Mouse (Mus musculus) ovary, postnatal 10 days (tissue): ENCODE results near the gene Rab26.

Source experiments
- DNase-seq: peaks from one replicate; pipeline ENCODE4 v3.0.0; 2022; ENCODE audit warnings: low spot score

The Rab26 gene

GRCm38 (mm10) chr17:24534160-24534718 lies at the start of gene Rab26:
TSS of gene Rab26 (minus strand) at chr17:24534210.
- no peak for DNase-seq

DNA sequence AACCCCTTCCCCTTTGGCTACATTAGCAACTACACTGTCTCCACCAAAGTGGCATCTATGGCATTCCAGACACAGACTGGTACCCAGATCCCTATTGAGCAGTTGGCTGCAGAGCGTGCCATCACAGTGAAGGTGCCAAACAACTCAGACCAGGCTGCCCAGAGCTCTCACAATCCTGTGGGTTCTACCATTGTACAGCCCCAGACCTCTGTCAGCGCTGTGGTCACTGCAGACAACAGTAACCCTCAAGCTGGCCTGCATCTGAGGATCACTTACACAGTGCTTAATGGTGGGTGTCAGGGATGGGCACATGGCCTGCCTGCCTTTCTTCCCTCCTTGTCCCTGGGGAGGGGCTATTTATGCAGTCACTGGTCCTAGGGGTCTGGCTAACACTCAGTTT lies 46.3 kb upstream of the Rab26 start:
- no peak for DNase-seq

- no peak for DNase-seq
Measured at GRCm38 (mm10) chr17:24579532-24579931, 45.5 kb upstream of the Rab26 start.

DNA sequence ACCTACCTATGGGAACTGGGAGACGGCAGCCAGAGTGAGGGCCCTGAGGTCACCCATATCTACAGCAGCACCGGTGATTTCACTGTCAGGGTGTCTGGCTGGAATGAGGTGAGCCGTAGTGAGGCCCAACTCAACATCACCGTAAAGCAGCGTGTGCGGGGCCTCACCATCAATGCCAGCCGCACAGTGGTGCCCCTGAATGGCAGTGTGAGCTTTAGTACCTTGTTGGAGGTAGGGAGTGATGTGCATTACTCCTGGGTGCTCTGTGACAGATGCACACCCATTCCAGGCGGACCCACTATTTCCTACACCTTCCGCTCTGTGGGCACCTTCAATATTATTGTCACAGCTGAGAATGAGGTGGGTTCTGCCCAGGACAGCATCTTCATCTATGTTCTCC lies 39.8 kb upstream of the Rab26 start:
- no peak for DNase-seq

- DNase-seq = no peak
Measured at GRCm38 (mm10) chr17:24572651-24573245, 38.7 kb upstream of the Rab26 start.

DNA sequence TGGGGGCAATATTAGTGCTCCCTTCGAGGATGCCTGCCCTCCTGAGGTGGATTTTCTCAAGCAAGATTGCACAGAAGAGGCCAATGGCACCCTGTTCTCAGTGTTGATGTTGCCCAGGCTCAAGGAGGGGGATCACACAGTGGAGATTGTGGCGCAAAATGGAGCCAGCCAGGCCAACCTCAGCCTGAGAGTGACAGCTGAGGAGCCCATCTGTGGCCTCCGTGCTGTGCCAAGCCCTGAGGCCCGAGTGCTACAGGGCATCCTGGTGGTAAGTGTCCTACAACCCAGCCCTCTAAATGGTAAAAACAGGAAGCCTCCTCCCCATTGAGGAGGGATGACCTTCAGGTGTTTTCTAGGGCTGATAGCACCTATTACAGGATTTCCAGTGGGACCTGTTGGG lies 35.8 kb upstream of the Rab26 start:
- DNase-seq = no peak

GRCm38 (mm10) chr17:24567034-24567779 lies 33.2 kb upstream of the Rab26 start:
- no peak for DNase-seq

DNA sequence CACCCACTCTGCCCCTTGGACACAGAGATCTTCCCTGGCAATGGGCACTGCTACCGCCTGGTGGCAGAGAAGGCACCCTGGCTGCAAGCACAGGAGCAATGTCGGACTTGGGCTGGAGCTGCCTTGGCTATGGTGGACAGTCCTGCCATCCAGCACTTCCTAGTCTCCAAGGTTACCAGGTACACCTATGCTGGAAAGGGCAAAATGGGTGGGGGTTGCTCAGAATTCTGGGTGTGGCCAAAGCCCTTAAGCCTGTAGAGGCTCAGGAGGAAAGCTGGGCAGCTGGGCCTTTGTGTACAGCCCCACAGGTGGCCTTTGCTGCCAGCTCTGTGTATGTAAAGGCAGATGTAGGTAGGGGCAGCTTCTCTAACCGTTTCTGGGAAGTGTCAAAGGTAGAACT lies 31.8 kb upstream of the Rab26 start:
- no peak for DNase-seq

- DNase-seq = no peak
Measured at GRCm38 (mm10) chr17:24565092-24565491, 31.1 kb upstream of the Rab26 start.

DNA sequence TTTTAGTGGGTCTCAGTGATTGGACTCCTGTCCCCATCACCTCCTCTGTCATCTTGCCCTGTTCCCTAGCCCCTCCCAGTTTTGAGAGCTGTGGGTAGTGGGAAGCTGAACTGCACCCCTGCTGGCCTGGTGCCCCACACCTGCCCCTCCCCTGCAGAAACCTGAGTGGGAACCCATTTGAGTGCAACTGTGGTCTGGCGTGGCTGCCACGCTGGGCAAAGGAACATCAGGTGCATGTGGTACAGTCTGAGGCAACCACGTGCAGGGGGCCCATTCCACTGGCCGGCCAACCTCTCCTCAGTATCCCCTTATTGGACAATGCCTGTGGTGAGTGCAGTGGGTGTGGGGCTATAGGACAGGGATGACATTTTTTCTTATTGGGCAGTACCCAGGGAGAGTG lies 30.4 kb upstream of the Rab26 start:
- DNase-seq = no peak

DNA sequence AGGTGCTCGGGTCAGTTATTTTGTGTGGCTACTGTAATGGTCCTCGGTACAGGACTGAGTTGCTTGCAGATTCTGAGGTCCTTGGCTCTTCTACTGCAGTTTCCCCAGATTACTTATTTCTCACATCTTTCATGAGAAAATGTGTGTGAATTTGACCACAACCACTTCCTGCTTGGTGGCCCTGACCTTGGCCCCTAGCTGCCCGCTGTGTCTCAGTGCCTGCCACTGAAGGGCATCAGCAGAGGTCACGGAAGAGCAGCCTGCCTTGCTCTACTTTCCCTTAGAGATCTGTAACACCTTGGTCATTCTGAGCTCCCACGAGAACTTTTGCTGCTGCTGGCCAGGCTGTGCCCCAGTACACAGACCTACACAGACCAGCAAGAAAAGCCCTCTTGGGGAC lies 29.6 kb upstream of the Rab26 start:
- no peak for DNase-seq

GRCm38 (mm10) chr17:24561592-24561991 lies 27.6 kb upstream of the Rab26 start:
- no peak for DNase-seq

DNA sequence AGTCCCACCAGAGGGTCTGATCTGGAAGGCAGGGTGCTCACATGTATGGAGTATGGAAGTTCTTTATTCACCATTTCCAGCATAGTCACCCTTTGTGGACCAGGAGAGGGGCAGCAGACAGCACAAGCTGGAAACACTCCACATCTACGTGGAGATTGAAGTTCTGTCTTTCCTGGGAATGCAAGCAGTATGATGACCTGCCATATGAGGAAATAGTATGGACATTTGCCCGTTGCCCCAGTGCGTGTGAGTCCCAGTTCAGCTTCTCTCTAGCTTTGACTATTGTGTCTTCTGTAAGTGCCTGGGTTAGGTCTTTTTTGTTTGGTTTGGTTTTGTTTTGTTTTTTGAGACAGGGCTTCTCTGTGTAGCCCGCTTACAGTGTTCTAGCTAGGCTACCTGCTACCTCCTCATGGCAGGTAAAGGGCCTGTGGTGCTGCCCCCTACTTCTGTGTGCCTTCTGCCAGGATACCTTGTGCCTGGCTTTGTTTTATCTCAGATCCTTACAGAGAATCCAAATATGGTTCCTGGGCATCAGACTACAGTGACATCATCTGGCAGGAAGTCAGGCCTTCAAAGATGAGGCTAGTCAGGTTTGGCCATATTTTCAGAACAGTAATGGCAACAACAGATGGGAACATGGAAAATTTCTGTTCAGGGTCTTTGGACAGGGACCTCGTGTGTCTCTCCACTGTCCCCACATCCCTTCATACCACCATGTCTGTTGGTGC lies 26.5 kb upstream of the Rab26 start:
- DNase-seq = no peak

DNA sequence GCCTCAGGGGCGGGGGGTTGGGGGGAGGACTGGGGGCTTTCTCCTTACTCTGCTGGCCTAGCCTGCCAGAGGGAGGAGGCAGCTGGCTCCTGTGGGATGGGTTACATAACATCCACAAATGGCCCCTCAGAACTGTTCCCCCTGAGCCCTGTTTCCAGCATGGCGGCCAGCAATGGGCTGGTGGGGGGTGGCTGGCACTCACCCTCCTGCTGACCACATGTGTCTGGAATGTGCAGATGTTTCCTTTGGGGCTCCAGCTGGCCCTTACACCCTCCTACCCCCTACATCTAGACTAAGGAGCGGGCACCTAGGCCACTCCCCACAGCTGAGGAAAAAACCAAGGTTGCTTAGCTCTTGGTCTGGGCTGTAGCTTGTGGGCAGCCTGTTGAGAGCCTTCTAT lies 25.1 kb upstream of the Rab26 start:
- no peak for DNase-seq

- no peak for DNase-seq
Measured at GRCm38 (mm10) chr17:24558600-24559099, 24.6 kb upstream of the Rab26 start.

- no peak for DNase-seq
Measured at GRCm38 (mm10) chr17:24557091-24557490, 23.1 kb upstream of the Rab26 start.

- DNase-seq = no peak
Measured at GRCm38 (mm10) chr17:24551050-24551444, 17.0 kb upstream of the Rab26 start.

- DNase-seq = peak; percentile 56
Measured at GRCm38 (mm10) chr17:24550416-24551049, 16.5 kb upstream of the Rab26 start.

GRCm38 (mm10) chr17:24549618-24550415 lies 15.8 kb upstream of the Rab26 start, which contains the start of gene Pkd1:
TSS of gene Pkd1 (plus strand) at chr17:24549834.
- DNase-seq = peak; percentile 86

DNA sequence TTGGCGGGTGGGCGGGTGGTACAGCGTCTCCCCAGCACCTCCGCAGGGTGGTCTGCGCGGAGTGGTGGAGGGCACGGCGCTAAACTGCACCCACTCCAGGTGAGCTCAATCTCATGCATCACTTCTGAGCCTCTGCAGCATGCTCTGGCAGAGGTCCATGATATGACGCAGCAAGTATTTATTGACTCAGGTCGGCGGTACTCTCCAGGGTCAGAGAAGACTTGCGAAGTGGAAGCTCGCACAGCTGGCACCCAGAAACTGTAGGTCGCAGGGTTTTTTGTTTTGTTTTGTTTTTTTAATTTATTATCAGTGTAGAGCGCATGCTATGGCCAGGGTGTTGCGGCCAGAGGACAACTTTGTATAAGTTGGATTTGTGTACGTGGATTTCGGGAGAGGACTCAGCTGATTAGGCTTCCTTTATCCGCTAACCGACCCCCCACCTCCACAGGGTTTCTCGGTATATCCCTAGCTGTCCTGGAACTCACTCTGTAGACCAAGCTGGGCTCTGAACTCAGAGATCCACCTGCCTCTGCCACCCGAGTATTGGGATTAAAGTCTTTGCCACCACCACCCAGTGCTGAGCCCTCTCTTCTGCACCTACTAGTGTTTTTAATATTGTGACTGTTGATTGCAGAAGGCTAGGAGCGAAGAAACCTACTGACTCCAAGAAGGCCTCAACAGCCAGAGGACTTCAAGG lies 15.1 kb upstream of the Rab26 start:
- DNase-seq = no peak

DNA sequence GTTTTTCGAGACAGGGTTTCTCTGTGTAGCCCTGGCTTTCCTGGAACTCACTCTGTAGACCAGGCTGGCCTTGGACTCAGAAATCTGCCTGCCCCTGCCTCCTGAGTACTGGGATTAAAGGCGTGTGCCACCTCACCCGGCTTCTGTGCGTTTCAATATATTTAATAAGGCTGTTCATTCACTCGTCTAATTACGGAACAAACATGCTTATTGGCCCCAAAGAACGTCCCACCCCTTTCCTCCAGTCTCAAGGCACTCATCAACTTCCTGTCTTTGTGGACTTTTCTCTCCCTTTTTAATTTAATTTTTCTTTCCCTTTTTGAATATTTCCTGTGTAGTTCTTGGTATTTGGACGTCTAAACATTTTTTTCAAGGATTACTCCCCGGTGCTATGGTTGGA lies 14.4 kb upstream of the Rab26 start:
- no peak for DNase-seq
